8 mouse cellular contexts compared by ENCODE assay signal in genomic region chr19:7441493-7441892, GRCm38 (mm10). TPM values are rescaled to one million over a fixed set of nuclear protein-coding genes. Genes with fewer than 3 reads are reported as not detected.
DNase-seq lines count a peak whose midpoint lies in the region; ATAC-seq lines count a peak whose summit lies in the region.

No protein-coding gene starts in this region.

- H3K4me1 ChIP-seq in hindbrain, embryonic 10.5 days (replicated peaks): no peaks in the 10 kb centered on the region; the same call in 1 of the 2 replicates
- peaks cover 1% of the 10 kb centered on the region; the same call in 1 of the 2 replicates for H3K4me1 ChIP-seq in hindbrain, embryonic 12.5 days
- no peaks in the 10 kb centered on the region for H3K4me1 ChIP-seq in limb, embryonic 11.5 days (ENCODE audit: control insufficient read depth, insufficient read depth, low read length)

- no peak; the same call in 1 of the 2 replicates for ATAC-seq in hindbrain, embryonic 12.5 days (ENCODE audit: low FRiP score)
- peak; percentile 62 for ATAC-seq in granulocyte monocyte progenitor cell, adult 5-6 weeks (replicated peaks; ENCODE audit: poor library complexity, severe bottlenecking)
- ATAC-seq in limb, embryonic 11.5 days (ENCODE audit: insufficient number of reproducible peaks, low FRiP score, low TSS enrichment, low read depth): no peak
- ATAC-seq in monocyte, adult 5-6 weeks (replicated peaks; ENCODE audit: insufficient number of reproducible peaks, low FRiP score, low TSS enrichment, poor library complexity, severe bottlenecking): 0 out of 2 replicates have a peak, but pooled peaks have one; percentile 35

- H3K4me3 ChIP-seq in hindbrain, embryonic 10.5 days: no peak overlapping the region
- H3K4me3 ChIP-seq in hindbrain, embryonic 12.5 days: no peak overlapping the region
- H3K4me3 ChIP-seq in limb, embryonic 11.5 days (ENCODE audit: low read depth, low read length): no peak overlapping the region

- H3K4me2 ChIP-seq in hindbrain, embryonic 12.5 days (replicated peaks): no peak overlapping the region
- H3K4me2 ChIP-seq in limb, embryonic 11.5 days (ENCODE audit: low read depth, severe bottlenecking): no peak overlapping the region

- no peak overlapping the region for H3K9ac ChIP-seq in hindbrain, embryonic 12.5 days
- H3K9ac ChIP-seq in limb, embryonic 11.5 days (ENCODE audit: low read length): no peak overlapping the region

- no peaks in the 10 kb centered on the region for H3K9me3 ChIP-seq in hindbrain, embryonic 10.5 days
- H3K9me3 ChIP-seq in hindbrain, embryonic 12.5 days (replicated peaks): no peaks in the 10 kb centered on the region
- no peaks in the 10 kb centered on the region for H3K9me3 ChIP-seq in limb, embryonic 11.5 days (ENCODE audit: control insufficient read depth, low read length)

- H3K27me3 ChIP-seq in hindbrain, embryonic 10.5 days (ENCODE audit: insufficient read depth, poor library complexity, severe bottlenecking): no peaks in the 10 kb centered on the region
- no peaks in the 10 kb centered on the region for H3K27me3 ChIP-seq in hindbrain, embryonic 12.5 days
- H3K27me3 ChIP-seq in limb, embryonic 11.5 days (ENCODE audit: control insufficient read depth, insufficient read depth, low read length): no peaks in the 10 kb centered on the region

- H3K27ac ChIP-seq in hindbrain, embryonic 10.5 days: no peak overlapping the region
- no peak overlapping the region for H3K27ac ChIP-seq in hindbrain, embryonic 12.5 days
- no peak overlapping the region for H3K27ac ChIP-seq in limb, embryonic 11.5 days (replicated peaks; ENCODE audit: low read depth, low read length)

- peak; percentile 49 for DNase-seq in hindbrain, embryonic 10.5 days (ENCODE audit: low spot score)
- DNase-seq in ES-CJ7 (ENCODE audit: low read depth, low spot score): peak; percentile 85
- peak; percentile 76 to 79 for DNase-seq in cerebellum, postnatal 14 days
- DNase-seq in limb, embryonic 11.5 days (ENCODE audit: low spot score): peak; percentile 76
- peak; percentile 39 to 68 for DNase-seq in thymus, postnatal 10 days (ENCODE audit: low spot score in 2 of 2)

- WGBS in hindbrain, embryonic 10.5 days: 72% methylated on average over 14 of the region's 14 CpGs
- WGBS in hindbrain, embryonic 12.5 days: 67% methylated on average over 14 of the region's 14 CpGs
- 52% methylated on average over 14 of the region's 14 CpGs for WGBS in limb, embryonic 11.5 days

- peaks cover 31% of the 10 kb centered on the region for H3K36me3 ChIP-seq in hindbrain, embryonic 10.5 days
- no peaks in the 10 kb centered on the region for H3K36me3 ChIP-seq in hindbrain, embryonic 12.5 days
- no peaks in the 10 kb centered on the region for H3K36me3 ChIP-seq in limb, embryonic 11.5 days (ENCODE audit: control insufficient read depth, insufficient read depth, low read length)

RNA-seq across cellular contexts. Expression of gene 2700081O15Rik, which starts 24.1 kb away (rescaled TPM):
- 7.0 and 8.6 TPM in 2 replicates for polyA plus RNA-seq in hindbrain, embryonic 10.5 days (2016; fragmentation: Nextera tagmentation; extraction: Ambion mirVana)
- polyA plus RNA-seq in hindbrain, embryonic 12.5 days (2016; fragmentation: Nextera tagmentation; extraction: Ambion mirVana): 18.0 and 20.1 TPM in 2 replicates
- total RNA-seq in granulocyte monocyte progenitor cell, adult 5-6 weeks (2014; fragmentation: Nextera tagmentation): 1.5 and 3.1 TPM in 2 replicates
- 1.2 and 1.6 TPM in 2 replicates for total RNA-seq in granulocyte monocyte progenitor cell, adult 5-6 weeks (2017)
- polyA plus RNA-seq in limb, embryonic 11.5 days (2014; fragmentation: Nextera tagmentation; extraction: Ambion mirVana): 10.4 and 10.6 TPM in 2 replicates
- total RNA-seq in monocyte, adult 5-6 weeks (2017): 0.38 to 1.4 TPM (median 0.49 TPM) in 3 replicates

RNA-seq across cellular contexts. Expression of gene Rtn3, which starts 41.6 kb away (rescaled TPM):
- polyA plus RNA-seq in hindbrain, embryonic 10.5 days (2016; fragmentation: Nextera tagmentation; extraction: Ambion mirVana): 256 and 280 TPM in 2 replicates
- 380 and 385 TPM in 2 replicates for polyA plus RNA-seq in hindbrain, embryonic 12.5 days (2016; fragmentation: Nextera tagmentation; extraction: Ambion mirVana)
- 166 and 193 TPM in 2 replicates for total RNA-seq in granulocyte monocyte progenitor cell, adult 5-6 weeks (2014; fragmentation: Nextera tagmentation)
- 80.4 and 94.7 TPM in 2 replicates for total RNA-seq in granulocyte monocyte progenitor cell, adult 5-6 weeks (2017)
- polyA plus RNA-seq in limb, embryonic 11.5 days (2014; fragmentation: Nextera tagmentation; extraction: Ambion mirVana): 78.5 and 94.1 TPM in 2 replicates
- 39.5 to 72.4 TPM (median 47.7 TPM) in 3 replicates for total RNA-seq in monocyte, adult 5-6 weeks (2017)

RNA-seq across cellular contexts. Expression of gene Atl3, which starts 52.3 kb away (rescaled TPM):
- polyA plus RNA-seq in hindbrain, embryonic 10.5 days (2016; fragmentation: Nextera tagmentation; extraction: Ambion mirVana): 4.6 and 7.2 TPM in 2 replicates
- polyA plus RNA-seq in hindbrain, embryonic 12.5 days (2016; fragmentation: Nextera tagmentation; extraction: Ambion mirVana): 9.4 and 10.5 TPM in 2 replicates
- total RNA-seq in granulocyte monocyte progenitor cell, adult 5-6 weeks (2014; fragmentation: Nextera tagmentation): 47.9 and 50.2 TPM in 2 replicates
- 49.0 and 52.6 TPM in 2 replicates for total RNA-seq in granulocyte monocyte progenitor cell, adult 5-6 weeks (2017)
- polyA plus RNA-seq in limb, embryonic 11.5 days (2014; fragmentation: Nextera tagmentation; extraction: Ambion mirVana): 10.6 and 10.9 TPM in 2 replicates
- 38.2 to 51.2 TPM (median 49.7 TPM) in 3 replicates for total RNA-seq in monocyte, adult 5-6 weeks (2017)

RNA-seq across cellular contexts. Expression of gene Spindoc, which starts 58.7 kb away (rescaled TPM):
- polyA plus RNA-seq in hindbrain, embryonic 10.5 days (2016; fragmentation: Nextera tagmentation; extraction: Ambion mirVana): 44.9 and 48.0 TPM in 2 replicates
- 37.8 and 44.1 TPM in 2 replicates for polyA plus RNA-seq in hindbrain, embryonic 12.5 days (2016; fragmentation: Nextera tagmentation; extraction: Ambion mirVana)
- 19.2 and 19.8 TPM in 2 replicates for total RNA-seq in granulocyte monocyte progenitor cell, adult 5-6 weeks (2014; fragmentation: Nextera tagmentation)
- 4.7 and 4.9 TPM in 2 replicates for total RNA-seq in granulocyte monocyte progenitor cell, adult 5-6 weeks (2017)
- polyA plus RNA-seq in limb, embryonic 11.5 days (2014; fragmentation: Nextera tagmentation; extraction: Ambion mirVana): 35.1 and 47.9 TPM in 2 replicates
- total RNA-seq in monocyte, adult 5-6 weeks (2017): 4.9 to 10.9 TPM (median 5.4 TPM) in 3 replicates

Comparison
In these comparisons a context has a peak if more than half of its experiments do, and no peak if none do; other contexts are left out.
1. ATAC-seq: peak in granulocyte monocyte progenitor cell, adult 5-6 weeks (single experiment) and monocyte, adult 5-6 weeks (single experiment); none in hindbrain, embryonic 12.5 days (single experiment) and limb, embryonic 11.5 days (single experiment).
2. Peak in every context shown above with its lines, with median percentiles within 50 percentile points of each other: DNase-seq.